Mouse (Mus musculus) olfactory bulb, adult 2 months (tissue): ENCODE data around the gene Tmem17.

Experiments
- CTCF ChIP-seq: fragments of 200-500 bp; IDR thresholded peaks from 2 replicates; pipeline ENCODE4 v1.5.1; 2012; ENCODE audit warnings: low read depth, mild to moderate bottlenecking, low read length, moderate library complexity; ENCODE audit not compliant: insufficient read depth
- POLR2A ChIP-seq: fragments of 200-500 bp; IDR thresholded peaks from 2 replicates; pipeline ENCODE4 v1.6.1; 2012; ENCODE audit warnings: mild to moderate bottlenecking, low read depth, low read length, moderate library complexity; ENCODE audit not compliant: insufficient read depth

DNA sequence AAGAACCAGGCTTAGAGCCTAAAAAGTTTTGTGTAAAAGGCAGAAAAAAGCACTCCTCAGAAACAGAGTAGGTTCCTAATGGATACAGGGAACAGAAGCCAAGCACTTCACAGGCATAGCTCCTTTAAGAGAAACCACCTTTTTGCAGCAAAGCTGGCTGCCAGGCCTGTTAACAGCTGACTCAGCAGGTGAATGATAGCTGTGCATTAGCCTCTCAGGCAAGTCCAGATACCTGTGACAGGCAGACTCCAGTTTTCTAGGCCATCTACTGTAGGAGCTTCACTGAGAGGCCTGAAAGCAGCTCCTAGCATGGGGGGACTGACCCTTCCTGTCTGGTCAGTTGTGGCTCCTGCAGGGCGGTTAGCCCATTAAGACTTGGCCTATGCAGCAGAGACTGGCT, 28.7 kb downstream of the Tmem17 start:
- TF ChIP-seq CTCF (no peak), POLR2A (no peak)
